Mouse (Mus musculus): Measurements from ENCODE around the gene Acbd7. TPM values are rescaled to one million over a fixed set of nuclear protein-coding genes. Genes with fewer than 3 reads are reported as not detected.

Acbd7 gene
- polyA plus RNA-seq, 1 experiment from 2014 or later, result 0.25 TPM

DNA sequence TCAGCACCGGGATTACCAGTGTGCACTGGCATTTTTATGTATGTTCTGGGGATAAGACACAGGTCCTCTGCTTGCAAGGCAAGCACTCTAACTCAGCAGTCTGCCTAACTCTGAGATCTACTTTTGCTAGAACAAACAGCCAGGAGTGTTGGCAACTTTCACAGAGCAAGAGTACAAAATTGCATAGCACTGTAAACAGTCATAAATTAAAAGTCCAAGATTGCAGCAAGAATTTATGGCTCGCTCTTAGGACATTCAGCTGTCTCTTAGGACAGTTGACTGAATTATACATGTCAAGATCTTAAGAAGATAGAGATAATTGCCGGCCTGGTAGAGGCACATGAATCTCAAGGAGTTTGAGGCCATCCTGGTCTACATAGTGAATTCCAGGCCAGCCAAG is 20.3 kb downstream of the Acbd7 start:
- WGBS, result 48% methylated on average over 3 of the region's 3 CpGs
- H3K27me3 ChIP-seq (ENCODE audit: control insufficient read depth, insufficient read depth, low read length), result no peaks in the 10 kb centered on the region
- DNase-seq (ENCODE audit: low spot score) (no peak), ATAC-seq (ENCODE audit: low FRiP score, low TSS enrichment) (no peak)
- TF ChIP-seq EP300 (optimal IDR thresholded peaks at IDR 0.05), result no peak
- no peak for TF ChIP-seq CTCF (IDR thresholded peaks at IDR 0.05; ENCODE audit: low read depth)
- no peaks in the 10 kb centered on the region for H3K4me1 ChIP-seq (replicated peaks; ENCODE audit: control insufficient read depth, insufficient read depth)
- H3K9ac ChIP-seq (ENCODE audit: low read length), result no peak overlapping the region
- peaks cover 2% of the 10 kb centered on the region; the same call in 1 of the 2 replicates for H3K9me3 ChIP-seq (ENCODE audit: control insufficient read depth, low read length)
- H3K4me2 ChIP-seq (replicated peaks; ENCODE audit: low read depth), result no peak overlapping the region
- no peaks in the 10 kb centered on the region for H3K36me3 ChIP-seq (ENCODE audit: control insufficient read depth, insufficient read depth, low read length)
- H3K27ac ChIP-seq (replicated peaks), result no peak overlapping the region
- no peak overlapping the region for H3K4me3 ChIP-seq (ENCODE audit: low read depth, low read length)

- 66% methylated on average over 3 of the region's 3 CpGs for WGBS
- Histone ChIP-seq H3K36me3 (ENCODE audit: control insufficient read depth, insufficient read depth, low read length) (no peaks in the 10 kb centered on the region), H3K4me3 (ENCODE audit: low read depth, low read length) (no peak overlapping the region), H3K9ac (ENCODE audit: low read length) (no peak overlapping the region), H3K9me3 (ENCODE audit: control insufficient read depth, low read length) (no peaks in the 10 kb centered on the region), H3K4me1 (replicated peaks; ENCODE audit: control insufficient read depth, insufficient read depth) (no peaks in the 10 kb centered on the region), H3K27ac (replicated peaks) (no peak overlapping the region), H3K4me2 (replicated peaks; ENCODE audit: low read depth) (no peak overlapping the region), H3K27me3 (ENCODE audit: control insufficient read depth, insufficient read depth, low read length) (no peaks in the 10 kb centered on the region)
- ATAC-seq (ENCODE audit: low FRiP score, low TSS enrichment) (0 out of 2 replicates have a peak, but pooled peaks have one; percentile 42), DNase-seq (ENCODE audit: low spot score) (no peak)
- TF ChIP-seq CTCF (IDR thresholded peaks at IDR 0.05; ENCODE audit: low read depth) (no peak), EP300 (optimal IDR thresholded peaks at IDR 0.05) (no peak)
Observed at GRCm38 (mm10) chr2:3357887-3358286, 21.9 kb downstream of the Acbd7 start.

GRCm38 (mm10) chr2:3361067-3361466 is 25.1 kb downstream of the Acbd7 start:
- Histone ChIP-seq H3K4me1 (replicated peaks; ENCODE audit: control insufficient read depth, insufficient read depth) (no peaks in the 10 kb centered on the region), H3K27ac (replicated peaks) (no peak overlapping the region), H3K9me3 (ENCODE audit: control insufficient read depth, low read length) (no peaks in the 10 kb centered on the region), H3K36me3 (ENCODE audit: control insufficient read depth, insufficient read depth, low read length) (no peaks in the 10 kb centered on the region), H3K27me3 (ENCODE audit: control insufficient read depth, insufficient read depth, low read length) (no peaks in the 10 kb centered on the region), H3K9ac (ENCODE audit: low read length) (no peak overlapping the region), H3K4me3 (ENCODE audit: low read depth, low read length) (no peak overlapping the region), H3K4me2 (replicated peaks; ENCODE audit: low read depth) (no peak overlapping the region)
- DNase-seq (ENCODE audit: low spot score) (no peak), ATAC-seq (ENCODE audit: low FRiP score, low TSS enrichment) (no peak)
- WGBS, result 71% methylated on average over 3 of the region's 3 CpGs
- no peak for TF ChIP-seq EP300 (optimal IDR thresholded peaks at IDR 0.05)
- TF ChIP-seq CTCF (IDR thresholded peaks at IDR 0.05; ENCODE audit: low read depth), result no peak

DNA sequence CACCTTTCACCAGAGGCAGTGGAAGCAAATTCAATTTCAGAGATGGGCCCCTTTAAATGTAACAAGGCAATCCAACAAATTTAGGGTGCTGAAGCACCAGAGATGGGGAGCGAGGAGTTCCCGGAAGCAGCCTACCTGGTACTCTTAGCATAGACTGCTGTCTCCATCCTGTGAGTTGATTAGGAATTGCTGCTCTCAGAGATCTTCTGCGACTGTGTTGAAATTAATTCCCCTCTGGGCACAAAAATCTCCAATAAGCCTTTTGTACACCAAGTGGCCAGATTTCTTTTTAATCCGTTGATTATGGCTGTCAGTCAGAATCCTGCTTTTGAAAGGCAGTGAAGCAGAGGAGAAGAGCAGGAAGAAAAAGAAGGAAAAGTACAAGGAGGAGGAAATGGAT is 29.2 kb downstream of the Acbd7 start:
- Histone ChIP-seq H3K4me1 (replicated peaks; ENCODE audit: control insufficient read depth, insufficient read depth) (no peaks in the 10 kb centered on the region), H3K9ac (ENCODE audit: low read length) (no peak overlapping the region), H3K27ac (replicated peaks) (no peak overlapping the region), H3K9me3 (ENCODE audit: control insufficient read depth, low read length) (no peaks in the 10 kb centered on the region), H3K27me3 (ENCODE audit: control insufficient read depth, insufficient read depth, low read length) (no peaks in the 10 kb centered on the region), H3K36me3 (ENCODE audit: control insufficient read depth, insufficient read depth, low read length) (no peaks in the 10 kb centered on the region), H3K4me2 (replicated peaks; ENCODE audit: low read depth) (no peak overlapping the region), H3K4me3 (ENCODE audit: low read depth, low read length) (no peak overlapping the region)
- DNase-seq (ENCODE audit: low spot score) (no peak), ATAC-seq (ENCODE audit: low FRiP score, low TSS enrichment) (no peak)
- 51% methylated on average over 4 of the region's 4 CpGs for WGBS
- TF ChIP-seq EP300 (optimal IDR thresholded peaks at IDR 0.05) (no peak), CTCF (IDR thresholded peaks at IDR 0.05; ENCODE audit: low read depth) (0 out of 2 replicates have a peak, but pooled peaks have one; percentile 18)

DNA sequence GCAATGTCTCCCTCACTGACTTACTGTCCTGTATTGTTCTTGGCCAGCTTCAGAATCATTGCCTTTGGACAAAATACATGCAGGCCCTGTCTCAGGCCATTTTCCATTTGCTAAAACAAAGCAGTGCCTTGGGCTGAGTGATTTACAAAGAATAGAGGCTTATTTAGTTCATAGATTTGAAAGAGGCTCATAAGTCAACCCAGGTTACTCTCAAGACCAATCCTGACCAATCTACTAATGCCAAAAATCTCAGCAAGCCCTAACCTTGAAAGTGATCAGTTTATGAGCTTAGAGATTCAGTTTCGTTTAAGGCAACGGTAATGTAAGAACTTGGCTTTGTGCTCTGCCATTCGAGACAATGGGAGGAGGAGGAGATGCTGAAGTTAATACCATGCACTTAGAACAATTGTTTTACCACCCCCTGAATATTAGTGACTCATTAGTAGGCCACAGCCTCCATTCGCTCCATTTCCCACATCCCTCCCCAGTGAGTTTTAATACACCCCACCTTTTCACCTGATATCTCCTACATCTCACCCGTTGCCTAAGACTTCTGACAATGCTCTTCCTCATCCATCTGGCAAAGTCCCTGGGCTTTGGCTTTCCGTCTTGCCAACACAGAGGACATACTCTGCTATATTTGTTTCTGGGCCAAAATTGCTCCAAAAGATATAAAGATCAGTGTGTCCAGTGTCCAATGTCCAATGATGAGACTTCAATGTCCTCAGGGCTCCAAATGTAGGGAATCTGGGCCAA is 51.3 kb downstream of the Acbd7 start:
- H3K4me2 ChIP-seq (replicated peaks; ENCODE audit: low read depth), result no peak overlapping the region
- TF ChIP-seq EP300 (optimal IDR thresholded peaks at IDR 0.05) (no peak), CTCF (IDR thresholded peaks at IDR 0.05; ENCODE audit: low read depth) (no peak)
- H3K36me3 ChIP-seq (ENCODE audit: control insufficient read depth, insufficient read depth, low read length), result no peaks in the 10 kb centered on the region
- H3K27ac ChIP-seq (replicated peaks), result no peak overlapping the region
- DNase-seq (ENCODE audit: low spot score) (no peak), ATAC-seq (ENCODE audit: low FRiP score, low TSS enrichment) (no peak)
- H3K9me3 ChIP-seq (ENCODE audit: control insufficient read depth, low read length), result no peaks in the 10 kb centered on the region
- H3K27me3 ChIP-seq (ENCODE audit: control insufficient read depth, insufficient read depth, low read length), result no peaks in the 10 kb centered on the region
- H3K9ac ChIP-seq (ENCODE audit: low read length), result no peak overlapping the region
- H3K4me1 ChIP-seq (replicated peaks; ENCODE audit: control insufficient read depth, insufficient read depth), result no peaks in the 10 kb centered on the region
- WGBS, result 81% methylated on average over 6 of the region's 6 CpGs
- H3K4me3 ChIP-seq (ENCODE audit: low read depth, low read length), result no peak overlapping the region

Other genes starting within 250 kb of the Acbd7 start
- 9.7 and 10.4 TPM in 2 replicates for gene Fam171a1, start 221.9 kb upstream of the Acbd7 start, polyA plus RNA-seq (2015; fragmentation: Nextera tagmentation; extraction: Ambion mirVana)
- gene Nmt2, start 52.0 kb upstream of the Acbd7 start, polyA plus RNA-seq (2015; fragmentation: Nextera tagmentation; extraction: Ambion mirVana), result 23.8 and 24.0 TPM in 2 replicates
- gene Rpp38, start 3.5 kb upstream of the Acbd7 start, polyA plus RNA-seq (2015; fragmentation: Nextera tagmentation; extraction: Ambion mirVana), result 17.2 and 20.3 TPM in 2 replicates
- gene Olah, start 61.0 kb downstream of the Acbd7 start, polyA plus RNA-seq (2015; fragmentation: Nextera tagmentation; extraction: Ambion mirVana), result 0.18 and 0.23 TPM in 2 replicates
- gene Meig1, start 86.5 kb downstream of the Acbd7 start, polyA plus RNA-seq (2015; fragmentation: Nextera tagmentation; extraction: Ambion mirVana), result 0.36 and 0.61 TPM in 2 replicates
- gene Dclre1c, start 88.0 kb downstream of the Acbd7 start, polyA plus RNA-seq (2015; fragmentation: Nextera tagmentation; extraction: Ambion mirVana), result 2.8 and 3.4 TPM in 2 replicates
- 3.3 and 3.5 TPM in 2 replicates for gene Suv39h2, start 138.9 kb downstream of the Acbd7 start, polyA plus RNA-seq (2015; fragmentation: Nextera tagmentation; extraction: Ambion mirVana)
- 0.97 and 1.1 TPM in 2 replicates for gene Gm45902, start 176.6 kb downstream of the Acbd7 start, polyA plus RNA-seq (2015; fragmentation: Nextera tagmentation; extraction: Ambion mirVana)
- gene Hspa14, start 176.6 kb downstream of the Acbd7 start, polyA plus RNA-seq (2015; fragmentation: Nextera tagmentation; extraction: Ambion mirVana), result 44.1 and 46.8 TPM in 2 replicates
- gene Cdnf, start 176.9 kb downstream of the Acbd7 start, polyA plus RNA-seq (2015; fragmentation: Nextera tagmentation; extraction: Ambion mirVana), result 0.21 and 0.28 TPM in 2 replicates
- gene Fam107b, start 234.3 kb downstream of the Acbd7 start, polyA plus RNA-seq (2015; fragmentation: Nextera tagmentation; extraction: Ambion mirVana), result 46.4 and 49.6 TPM in 2 replicates